Mouse (Mus musculus) heart, postnatal 10 days (tissue): ENCODE data around the gene Relt. TPM values are rescaled to one million over a fixed set of nuclear protein-coding genes. Genes with fewer than 3 reads are reported as not detected.
A peak's percentile ranks its signal among the peaks of the same experiment; 100 is the strongest.

Source experiments
- DNase-seq, 2 experiments: peaks; one replicate each; pipeline ENCODE4 v3.0.0; 2021
- intact Hi-C: fragments of 180-260 bp; cut with DNase I; formaldehyde crosslinking; loops from one replicate; pipeline ENCODE4 v1.15.1; 2025
- total RNA-seq, 2 experiments: library from RNA; stranded (reverse); gene quantifications; 2 replicates each; pipeline ENCODE4 v1.2.3; 2021

Relt gene
- 1 to 10 TPM; 4.0 to 4.6 TPM for total RNA-seq

- DNase-seq: peak; percentile 97 to 98
- intact Hi-C loops: no loop called here
Observed at GRCm38 (mm10) chr7:100862828-100863638, at the start of gene Relt. Gene Relt (minus strand): TSS chr7:100863446.

GRCm38 (mm10) chr7:100911791-100912190, 48.5 kb upstream of the Relt start:
- intact Hi-C loops: no loop called here
- DNase-seq: peak; percentile 62 to 74

DNA sequence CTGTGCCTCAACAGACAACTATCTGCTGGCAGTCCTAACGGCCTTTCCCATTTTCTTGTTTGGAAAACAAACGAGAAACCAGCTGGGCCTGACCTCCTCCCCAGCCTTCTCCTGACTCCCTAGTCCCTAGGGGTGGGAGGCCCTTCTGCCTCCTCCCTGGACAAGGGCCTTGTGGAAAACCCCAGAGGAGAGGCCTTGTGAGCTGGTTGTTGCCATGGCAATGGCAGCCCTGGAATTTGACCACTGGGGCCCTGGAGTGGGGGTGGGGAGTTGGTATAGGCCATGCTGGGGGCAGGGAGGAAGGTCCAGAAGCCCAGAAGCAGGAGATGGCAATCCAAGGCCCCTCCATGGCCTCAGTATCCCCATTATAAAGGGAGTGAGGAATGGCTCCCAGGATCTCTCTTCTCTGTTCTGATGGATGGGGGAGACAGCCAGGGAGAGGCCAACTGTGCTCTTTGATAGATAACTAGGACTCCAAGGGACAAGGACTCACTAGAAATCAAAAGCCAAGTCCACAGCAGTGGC, 48.1 kb upstream of the Relt start:
- peak; percentile 48 to 52 for DNase-seq
- intact Hi-C loops: no loop called here

GRCm38 (mm10) chr7:100908567-100908966, 45.3 kb upstream of the Relt start:
- peak; percentile 61 to 69 for DNase-seq
- intact Hi-C loops: loop anchor here (5.0 kb wide), 1 partner anchor 79 kb away; no protein-coding TSS in a partner anchor

DNA sequence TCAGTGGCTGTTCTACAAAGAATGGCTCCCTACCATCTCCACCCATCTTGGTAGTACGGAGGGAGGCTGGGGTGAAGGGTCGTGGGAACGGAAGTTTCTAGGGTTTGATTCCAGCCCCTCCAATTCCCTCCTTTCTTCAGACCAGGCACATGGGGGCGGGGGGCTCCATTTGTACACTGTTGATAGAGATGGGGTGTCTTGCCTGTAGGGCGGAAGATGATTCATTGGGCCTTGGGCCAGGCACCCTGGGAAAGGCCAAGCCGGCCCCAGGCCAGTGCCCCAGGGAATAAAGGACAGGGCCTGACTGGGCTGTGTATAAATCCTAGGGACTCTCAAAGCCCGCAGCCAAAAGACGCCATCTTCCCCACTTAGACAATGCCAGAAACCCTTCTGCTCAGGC, 44.8 kb upstream of the Relt start:
- intact Hi-C loops: loop anchor here (5.0 kb wide), 1 partner anchor 79 kb away; no protein-coding TSS in a partner anchor
- DNase-seq: peak; percentile 69 to 77

- DNase-seq: peak; percentile 91 to 93
- intact Hi-C loops: loop anchor here (1.0 to 5.0 kb wide), 4 partner anchors 25 to 144 kb away; partner anchors contain the start of gene Arhgef17
Observed at GRCm38 (mm10) chr7:100907231-100907630, 44.0 kb upstream of the Relt start.

DNA sequence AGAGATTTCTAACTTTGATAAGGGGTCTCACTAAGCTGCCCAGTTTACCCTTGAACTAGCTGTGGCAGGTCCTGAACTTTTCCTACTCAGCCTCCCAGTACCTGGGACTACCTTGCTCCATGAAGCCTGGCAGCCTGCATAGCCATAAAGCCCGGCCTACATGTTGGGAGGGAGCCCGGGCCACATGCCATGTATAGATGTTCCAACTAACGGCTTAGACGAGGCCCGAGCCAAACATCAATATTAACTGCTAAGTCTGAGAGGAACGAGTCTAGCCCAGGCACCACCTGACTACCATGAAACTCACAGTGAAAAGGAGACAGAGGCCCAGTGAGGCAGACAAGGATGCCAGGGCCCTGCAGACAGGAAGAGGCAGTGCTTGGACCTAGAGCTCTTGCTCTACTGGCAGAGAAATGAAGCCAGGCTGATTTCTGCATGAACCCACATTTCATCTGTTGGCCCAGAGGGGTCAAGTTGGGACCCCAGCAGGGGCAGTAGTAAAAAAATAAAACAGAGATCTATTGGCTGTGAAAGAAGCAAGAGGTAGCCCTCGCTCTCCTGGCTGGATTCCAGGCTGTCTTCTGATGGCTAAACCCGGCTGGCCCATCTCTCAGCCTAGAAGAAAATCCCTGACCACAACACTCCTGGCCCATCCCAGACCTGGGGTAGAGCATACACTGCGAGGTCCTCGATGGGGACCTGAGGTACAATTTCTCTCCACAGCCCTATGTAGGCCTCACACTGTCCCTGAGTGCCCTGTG, 43.0 kb upstream of the Relt start:
- intact Hi-C loops: loop anchor here (2.0 to 5.0 kb wide), 2 partner anchors 59 to 81 kb away; no protein-coding TSS in a partner anchor
- no peak for DNase-seq

- intact Hi-C loops: loop anchor here (5.0 kb wide), 1 partner anchor 82 kb away; no protein-coding TSS in a partner anchor
- DNase-seq: no peak
Observed at GRCm38 (mm10) chr7:100905037-100905436, 41.8 kb upstream of the Relt start.

DNA sequence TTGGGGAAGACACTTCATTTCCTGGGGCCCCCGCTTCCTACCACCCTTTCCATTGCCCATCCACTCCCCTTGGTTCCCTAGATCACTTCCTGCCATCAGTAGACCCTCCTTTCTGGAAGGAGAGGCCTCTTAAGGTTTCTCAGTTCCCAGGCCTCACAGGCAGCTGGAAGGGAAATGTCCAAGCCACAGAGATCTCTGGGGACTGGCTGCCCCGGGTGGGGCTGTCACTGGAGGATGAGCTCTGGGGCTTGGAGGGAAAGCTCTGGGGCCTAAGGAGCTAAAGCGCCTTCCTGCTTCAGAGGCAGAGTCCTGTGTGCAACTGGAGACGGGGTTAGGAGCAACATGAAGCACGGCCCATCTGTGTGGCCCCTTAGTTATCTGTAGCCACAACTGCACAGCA, 41.4 kb upstream of the Relt start:
- intact Hi-C loops: loop anchor here (5.0 kb wide), 1 partner anchor 83 kb away; no protein-coding TSS in a partner anchor
- DNase-seq: peak; percentile 28 to 39

GRCm38 (mm10) chr7:100902451-100903137, 39.3 kb upstream of the Relt start:
- intact Hi-C loops: no loop called here
- DNase-seq: no peak

DNA sequence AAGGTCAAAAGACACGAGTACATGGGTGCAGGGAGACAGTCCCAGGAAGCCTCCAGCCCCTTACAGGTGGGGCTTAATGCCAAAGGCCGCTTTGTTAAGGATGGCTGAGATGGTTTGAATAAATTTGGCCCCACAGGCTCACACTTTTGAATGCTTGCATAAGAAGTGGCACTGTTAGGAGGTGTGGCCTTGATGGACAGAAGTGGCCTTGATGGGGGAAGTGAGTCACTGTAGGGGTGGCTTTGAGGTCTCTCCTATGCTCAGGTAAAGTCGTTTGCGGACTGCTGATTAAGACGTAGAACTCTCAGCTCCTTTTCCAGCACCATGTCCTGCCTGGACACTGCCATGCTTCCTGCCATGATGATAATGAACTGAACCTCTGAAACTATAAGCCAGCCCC, 34.6 kb upstream of the Relt start:
- DNase-seq: no peak
- intact Hi-C loops: no loop called here

DNA sequence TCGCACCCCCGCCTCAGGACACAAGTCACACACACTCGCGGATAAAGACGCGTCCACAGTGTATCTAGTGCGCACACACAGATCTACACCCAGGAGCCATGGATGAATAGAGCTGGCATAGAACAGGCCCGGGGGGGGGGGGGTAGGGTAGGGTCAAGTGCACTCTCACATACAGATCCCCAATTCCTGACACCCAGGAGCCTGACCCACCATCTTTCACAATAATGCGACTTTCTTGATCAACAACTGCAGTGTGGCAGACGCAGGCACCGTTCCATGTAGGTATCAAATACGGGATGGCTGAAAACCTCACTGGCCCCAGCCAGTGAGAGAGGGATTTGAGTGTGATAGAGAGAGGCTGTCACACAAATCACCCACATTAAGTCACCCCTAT, 31.6 kb upstream of the Relt start:
- intact Hi-C loops: no loop called here
- DNase-seq: no peak

DNA sequence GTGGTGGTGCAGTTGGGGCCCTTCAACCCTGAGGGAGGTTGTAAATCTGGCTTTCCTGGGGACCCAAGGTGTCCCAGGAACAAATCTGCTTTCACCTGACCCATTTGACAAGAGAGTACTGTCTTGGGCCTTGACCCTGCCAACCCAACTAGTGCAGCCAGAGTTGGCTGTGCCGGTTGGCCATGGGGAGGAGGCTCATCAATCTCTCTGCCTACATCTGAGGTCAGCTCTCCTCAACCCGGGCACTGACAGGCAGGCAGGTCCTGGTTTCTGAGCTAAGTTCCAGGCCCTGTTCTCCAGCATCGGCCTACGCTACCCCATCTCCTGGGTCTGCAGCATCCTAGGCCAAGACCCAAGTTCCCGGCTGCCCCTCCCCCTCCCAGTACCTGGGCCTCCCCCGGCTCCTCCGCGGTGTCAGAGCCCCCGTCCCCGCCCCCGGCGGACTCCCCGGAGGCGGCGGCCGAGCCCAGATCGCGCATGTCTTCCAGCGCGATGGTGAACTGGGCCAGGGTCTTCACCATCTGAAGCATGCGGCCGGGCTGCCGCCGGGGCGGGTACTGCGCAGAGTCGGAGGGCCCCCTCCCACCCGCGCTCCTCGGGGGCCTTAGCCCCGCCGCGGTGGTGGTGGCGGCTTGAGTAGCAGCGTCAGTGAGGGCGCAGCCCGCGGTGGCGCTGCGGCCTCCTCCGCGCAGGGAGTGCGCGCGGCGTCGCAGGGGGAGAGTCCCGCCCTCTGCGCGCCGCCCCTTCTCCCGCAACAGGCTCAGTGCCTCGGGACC, 31.0 kb upstream of the Relt start:
- intact Hi-C loops: no loop called here
- DNase-seq: peak; percentile 41 to 43

DNA sequence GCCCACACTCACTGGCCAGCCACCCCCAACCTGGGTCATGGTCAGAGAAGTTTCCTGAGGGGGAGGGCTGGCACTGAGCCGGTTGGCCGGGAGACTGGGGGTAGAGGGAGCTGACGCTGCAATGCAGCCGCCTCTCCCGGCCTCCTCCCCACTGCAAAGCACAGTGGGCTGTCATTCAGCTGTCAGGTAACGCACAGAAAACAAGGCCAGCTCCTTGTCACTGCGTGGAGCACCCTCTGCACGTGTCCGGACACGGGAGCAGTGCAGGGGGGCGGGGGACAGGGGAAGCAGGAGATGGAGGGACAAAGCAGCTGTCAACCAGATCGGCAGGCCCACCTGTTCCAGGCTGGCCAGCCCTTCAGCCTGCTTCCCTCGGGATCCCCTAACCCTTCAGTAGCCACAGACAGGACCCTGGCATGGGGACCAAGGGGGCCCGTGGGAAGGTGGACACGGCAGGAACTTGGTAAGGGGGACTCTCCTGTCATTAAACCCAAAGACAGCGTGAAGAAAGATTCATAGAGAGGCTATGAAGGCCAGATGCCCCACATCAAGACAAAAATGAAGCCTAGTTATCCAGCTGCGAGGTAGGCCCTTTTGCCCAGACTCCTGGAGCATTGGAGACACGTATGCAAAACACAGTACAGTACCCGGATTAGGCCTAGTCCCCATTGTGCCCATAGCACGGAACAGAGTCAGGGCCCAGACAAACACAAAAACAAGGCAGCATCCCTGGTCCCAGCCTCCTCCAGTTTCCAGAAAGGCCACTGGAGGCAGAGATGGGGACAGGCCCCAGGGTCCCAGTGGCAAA, 30.2 kb upstream of the Relt start:
- DNase-seq: peak in 1 of 2 experiments; percentile 31
- intact Hi-C loops: no loop called here

DNA sequence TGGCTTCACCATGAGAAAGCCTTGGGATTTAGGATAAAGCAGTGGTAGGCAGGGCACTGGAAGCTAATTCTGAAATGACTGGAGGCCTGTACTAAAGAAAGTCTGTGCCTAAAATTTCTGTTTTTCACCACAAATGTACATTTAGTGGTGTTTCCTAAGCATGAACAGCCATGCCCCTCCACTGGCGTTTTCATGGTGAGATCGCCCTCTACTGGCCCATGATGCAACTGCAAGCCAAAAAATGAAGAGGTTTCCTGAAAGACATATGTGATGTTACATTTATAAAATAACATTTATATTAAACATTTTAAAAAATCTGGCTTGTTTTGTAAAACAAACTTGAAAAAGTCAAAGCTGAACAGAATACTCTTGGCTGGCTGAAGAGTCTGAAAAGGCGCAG, 23.3 kb upstream of the Relt start:
- intact Hi-C loops: loop anchor here (2.0 kb wide), 1 partner anchor 38 kb away; no protein-coding TSS in a partner anchor
- peak; percentile 60 to 79 for DNase-seq

DNA sequence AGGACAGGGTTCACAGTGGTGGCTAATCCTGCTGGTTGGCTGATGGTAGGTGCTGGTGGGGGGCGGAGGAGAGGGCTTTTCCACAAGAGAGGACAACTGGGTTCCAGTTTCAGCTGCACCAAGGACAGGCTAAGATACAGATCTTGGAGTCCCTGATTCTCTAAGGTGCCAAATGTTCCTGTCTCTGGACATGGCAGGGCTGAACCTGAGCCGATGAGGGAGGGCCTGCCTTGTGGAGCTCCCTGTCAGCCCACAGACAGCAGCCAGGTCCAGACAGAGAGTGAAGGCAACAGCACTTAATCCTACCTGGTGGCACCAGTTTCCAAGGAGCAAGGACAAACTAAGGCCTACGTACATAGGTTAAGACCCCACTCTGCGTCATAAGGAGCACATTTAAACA, 21.2 kb upstream of the Relt start:
- intact Hi-C loops: no loop called here
- DNase-seq: no peak

- DNase-seq: no peak
- intact Hi-C loops: no loop called here
Observed at GRCm38 (mm10) chr7:100881950-100882349, 18.7 kb upstream of the Relt start.

DNA sequence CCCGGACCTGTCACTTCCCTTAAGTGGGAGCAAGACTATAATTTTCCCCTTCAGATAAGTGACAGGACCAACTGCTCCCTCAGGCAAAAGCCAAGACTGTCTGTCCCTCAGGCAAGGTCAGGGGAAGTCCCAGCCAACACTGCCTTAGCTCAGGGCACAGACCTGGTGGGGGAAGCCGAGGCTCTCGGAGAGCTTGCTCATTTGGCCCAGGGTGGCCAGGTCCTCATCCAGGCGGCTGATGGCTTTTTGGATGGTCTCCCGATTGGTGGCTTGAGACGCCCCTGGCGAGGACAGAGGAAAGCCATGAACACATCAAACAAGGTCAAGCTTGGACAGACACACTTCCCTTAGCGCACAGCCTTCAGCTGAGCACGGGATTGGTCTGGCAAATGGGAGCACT, 18.3 kb upstream of the Relt start:
- no peak for DNase-seq
- intact Hi-C loops: no loop called here

DNA sequence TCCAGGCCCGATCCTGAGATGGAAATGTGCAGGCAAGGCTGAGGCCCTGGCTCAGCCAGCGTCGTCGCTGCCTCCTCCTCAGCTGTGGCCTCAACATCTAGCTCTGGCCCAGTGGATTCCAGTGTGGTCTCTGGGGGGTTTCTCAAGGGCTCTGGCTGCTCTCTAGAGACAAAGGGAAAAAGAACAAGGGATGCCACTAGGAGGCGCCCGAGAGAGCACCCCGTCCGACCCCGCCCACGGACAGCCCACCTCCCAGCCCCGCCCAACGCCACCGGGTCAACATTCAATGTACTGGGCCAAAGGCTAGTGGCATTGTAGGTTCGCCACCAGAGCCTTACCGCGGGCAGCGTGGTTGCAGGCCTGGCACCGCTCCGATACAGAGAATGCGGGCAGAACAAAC, 16.3 kb upstream of the Relt start:
- DNase-seq: peak; percentile 68 to 85
- intact Hi-C loops: no loop called here
